Comparison of ENCODE assay signal across 8 mouse cellular contexts in genomic region chr4:118134485-118135365, GRCm38 (mm10). TPM values are rescaled to one million over a fixed set of nuclear protein-coding genes. Genes with fewer than 3 reads are reported as not detected.
DNase-seq lines count a peak whose midpoint lies in the region; ATAC-seq lines count a peak whose summit lies in the region.

Gene St3gal3, minus strand, starts transcription at chr4:118134914.

- ATAC-seq in common myeloid progenitor, adult 5-6 weeks (replicated peaks; ENCODE audit: low read depth, poor library complexity, severe bottlenecking) = peak; percentile 92

- no peaks in the 10 kb centered on the region for H3K9me3 ChIP-seq in megakaryocyte, embryonic 14.5 days

- H3K27me3 ChIP-seq in megakaryocyte, embryonic 14.5 days (replicated peaks) = no peaks in the 10 kb centered on the region

- H3K4me1 ChIP-seq in megakaryocyte, embryonic 14.5 days = peaks cover 69% of the 10 kb centered on the region

- peaks cover 37% of the 10 kb centered on the region for H3K36me3 ChIP-seq in megakaryocyte, embryonic 14.5 days (replicated peaks; ENCODE audit: low read length)

- DNase-seq in ZHBTc4 (ENCODE audit: low read depth, low spot score) = peak; percentile 98
- peak; percentile 93 to 95 for DNase-seq in gastrocnemius, adult 8-10 months (ENCODE audit: low spot score in 2 of 2)
- DNase-seq in hindlimb bud, embryonic 11.5 days (ENCODE audit: extremely low spot score, low read depth, low spot score) = peak; percentile 58
- peak; percentile 94 to 97 for DNase-seq in left cerebral cortex, adult 8-10 months (ENCODE audit: low spot score in 2 of 2)
- DNase-seq in right cerebral cortex, postnatal 10 days (ENCODE audit: low spot score in 2 of 2) = peak; percentile 99
- DNase-seq in urinary bladder, postnatal 25 days (ENCODE audit: low spot score) = peak; percentile 95

- peak within 1 kb of the TSS; percentile 94 for H3K4me3 ChIP-seq in megakaryocyte, embryonic 14.5 days (replicated peaks)

RNA-seq across cellular contexts. Expression of gene St3gal3, which starts in this region (rescaled TPM):
- 9.2 and 11.0 TPM in 2 replicates for total RNA-seq in common myeloid progenitor, adult 5-6 weeks (2017)
- total RNA-seq in gastrocnemius, adult 8-10 months (2022) = 10 to 100 TPM; 76.0 to 83.1 (median 80.6) TPM
- 10 to 100 TPM; 42.0 to 46.8 (median 44.5) TPM for total RNA-seq in left cerebral cortex, adult 8-10 months (2022)
- 6.7 and 17.4 TPM in 2 replicates for polyA plus RNA-seq in megakaryocyte, embryonic 14.5 days (2012; ENCODE audit: insufficient read depth, low replicate concordance)

Comparison
In these comparisons a context has a peak if more than half of its experiments do, and no peak if none do; other contexts are left out.
1. Peak in every context shown above with its lines: DNase-seq, ATAC-seq and H3K4me3 ChIP-seq.